Mouse (Mus musculus) stomach, embryonic 14.5 days (tissue): ENCODE measurements around the gene Glb1l. TPM values are rescaled to one million over a fixed set of nuclear protein-coding genes. Genes with fewer than 3 reads are reported as not detected.

Experiments
- ATAC-seq: fragments of 200-750 bp; cut with Nextera tagmentation; 2 replicates; pipeline ENCODE4 v1.8.0; 2017; ENCODE audit warnings: low read depth, moderate TSS enrichment; ENCODE audit not compliant: insufficient number of reproducible peaks, insufficient read depth, low FRiP score
- H3K27ac ChIP-seq: fragments of 300-500 bp; sonication (generic); 2 replicates; pipeline ENCODE4 v1.5.1; 2014; ENCODE audit warnings: mild to moderate bottlenecking, low read length, moderate library complexity, mixed read lengths
- H3K27me3 ChIP-seq: fragments of 300-500 bp; sonication (generic); 2 replicates; pipeline ENCODE4 v1.6.1; 2014; ENCODE audit warnings: low read length, control low read depth, mixed read lengths; ENCODE audit not compliant: control insufficient read depth, insufficient read depth
- H3K36me3 ChIP-seq: fragments of 300-500 bp; sonication (generic); 2 replicates; pipeline ENCODE4 v1.6.1; 2014; ENCODE audit warnings: mild to moderate bottlenecking, control low read depth, low read length, moderate library complexity, mixed read lengths; ENCODE audit not compliant: control insufficient read depth, insufficient read depth
- H3K4me1 ChIP-seq: fragments of 300-500 bp; sonication (generic); 2 replicates; pipeline ENCODE4 v1.6.1; 2014; ENCODE audit warnings: low read length, control low read depth, mixed read lengths; ENCODE audit not compliant: control insufficient read depth, insufficient read depth
- H3K4me2 ChIP-seq: fragments of 300-500 bp; sonication (generic); replicated peaks from 2 replicates; pipeline ENCODE4 v1.6.1; 2014; ENCODE audit warnings: low read depth, low read length, control low read depth
- H3K4me3 ChIP-seq: fragments of 300-500 bp; sonication (generic); 2 replicates; pipeline ENCODE4 v1.5.1; 2014; ENCODE audit warnings: low read depth, low read length, control low read depth
- H3K9ac ChIP-seq: fragments of 300-500 bp; sonication (generic); replicated peaks from 2 replicates; pipeline ENCODE4 v1.6.1; 2014; ENCODE audit warnings: low read depth, mild to moderate bottlenecking, control low read depth, low read length, moderate library complexity, mixed read lengths
- H3K9me3 ChIP-seq: fragments of 300-500 bp; sonication (generic); 2 replicates; pipeline ENCODE4 v1.6.1; 2016; ENCODE audit warnings: low read depth, low read length, control low read depth; ENCODE audit not compliant: control insufficient read depth
- WGBS: fragments of 180-500 bp; shearing (Covaris S2); extraction: QIAGEN DNeasy Blood & Tissue Kit; methylation state at CpG from one replicate; pipeline ENCODE4 v1.1.7; 2014; 5-methylcytosine and 5-hydroxymethylcytosine counted together
- microRNA-seq: library from miRNA; unstranded; fragments of <30 nt; microRNA quantifications from one replicate; pipeline ENCODE4, GENCODE M21; 2016
- polyA plus RNA-seq: library from polyadenylated mRNA; unstranded; fragments of >200 nt; fragmentation: Nextera tagmentation; extraction: Ambion mirVana; gene quantifications from 2 replicates; pipeline ENCODE4 v1.2.1, GENCODE M21; 2014

Gene Glb1l
- polyA plus RNA-seq, 1 experiment from 2014 or later, result 22.4 TPM

- Histone ChIP-seq H3K27ac (no peak overlapping the region), H3K27me3 (no peaks in the 10 kb centered on the region), H3K9ac (no peak overlapping the region), H3K9me3 (no peaks in the 10 kb centered on the region), H3K4me2 (no peak overlapping the region), H3K36me3 (no peaks in the 10 kb centered on the region), H3K4me1 (no peaks in the 10 kb centered on the region), H3K4me3 (no peak overlapping the region)
- ATAC-seq, result no peak
- WGBS, result 69% methylated on average over 4 of the region's 4 CpGs
Measured at GRCm38 (mm10) chr1:75160256-75160617, 50.4 kb downstream of the Glb1l start.

- H3K4me1 ChIP-seq, result no peaks in the 10 kb centered on the region
- 65% methylated on average over 5 of the region's 5 CpGs for WGBS
- no peaks in the 10 kb centered on the region for H3K27me3 ChIP-seq
- ATAC-seq, result no peak
- H3K4me3 ChIP-seq, result no peak overlapping the region
- H3K27ac ChIP-seq, result no peak overlapping the region
- no peaks in the 10 kb centered on the region for H3K36me3 ChIP-seq
- no peaks in the 10 kb centered on the region for H3K9me3 ChIP-seq
- no peak overlapping the region for H3K9ac ChIP-seq
- no peak overlapping the region for H3K4me2 ChIP-seq
Measured at GRCm38 (mm10) chr1:75159540-75160255, 50.9 kb downstream of the Glb1l start.

- H3K27ac ChIP-seq, result no peak overlapping the region
- H3K9ac ChIP-seq, result no peak overlapping the region
Measured at GRCm38 (mm10) chr1:75158990-75159389, 51.6 kb downstream of the Glb1l start.

GRCm38 (mm10) chr1:75155837-75156236, 54.8 kb downstream of the Glb1l start:
- Histone ChIP-seq H3K27me3 (no peaks in the 10 kb centered on the region), H3K9ac (no peak overlapping the region), H3K4me3 (no peak overlapping the region), H3K4me1 (no peaks in the 10 kb centered on the region), H3K9me3 (no peaks in the 10 kb centered on the region), H3K36me3 (no peaks in the 10 kb centered on the region), H3K4me2 (no peak overlapping the region), H3K27ac (no peak overlapping the region)
- no peak for ATAC-seq
- 38% methylated on average over 3 of the region's 3 CpGs for WGBS

More at GRCm38 (mm10) chr1:75158990-75159389, 51.6 kb downstream of the Glb1l start:
- Histone ChIP-seq H3K4me3 (no peak overlapping the region), H3K4me2 (no peak overlapping the region), H3K4me1 (no peaks in the 10 kb centered on the region), H3K36me3 (no peaks in the 10 kb centered on the region), H3K9me3 (no peaks in the 10 kb centered on the region), H3K27me3 (no peaks in the 10 kb centered on the region)
- ATAC-seq, result no peak

DNA sequence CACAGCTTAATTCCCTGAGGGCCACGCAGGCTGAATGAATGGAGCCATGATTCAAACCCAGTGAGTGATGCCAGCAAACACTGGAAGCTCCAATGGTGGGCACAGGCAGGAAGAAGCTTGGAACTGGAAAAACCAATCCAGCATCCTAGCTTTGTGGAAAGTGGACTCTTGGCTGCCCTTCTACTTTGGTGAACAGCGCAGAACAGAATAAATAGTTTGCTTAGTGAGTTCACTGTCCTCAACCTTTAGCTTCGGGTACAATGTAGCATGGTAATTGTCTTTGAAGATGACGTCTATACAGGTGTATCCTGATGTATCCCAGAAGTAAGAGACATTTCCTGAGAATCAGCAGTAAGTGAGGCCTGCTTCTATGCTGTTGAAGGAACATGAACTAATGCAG, 61.9 kb downstream of the Glb1l start:
- peaks cover 37% of the 10 kb centered on the region for H3K36me3 ChIP-seq
- H3K4me1 ChIP-seq, result peaks cover 5% of the 10 kb centered on the region; the same call in 1 of the 2 replicates
- no peak for ATAC-seq
- no peaks in the 10 kb centered on the region for H3K9me3 ChIP-seq
- H3K27me3 ChIP-seq, result no peaks in the 10 kb centered on the region
- H3K9ac ChIP-seq, result no peak overlapping the region
- 88% methylated on average over 4 of the region's 4 CpGs for WGBS
- H3K27ac ChIP-seq, result no peak overlapping the region
- H3K4me3 ChIP-seq, result no peak overlapping the region
- H3K4me2 ChIP-seq, result no peak overlapping the region

Small RNA genes within 50 kb of the gene (microRNA-seq; reads per million reads assigned to microRNA genes)
- not detected for gene Gm27943

Other genes with a start within 250 kb of the Glb1l start
- gene Nhej1, start 85.6 kb downstream of the Glb1l start, polyA plus RNA-seq, result 7.2 and 9.7 TPM in 2 replicates
- 0.42 and 0.91 TPM in 2 replicates for gene Slc23a3, start 76.9 kb downstream of the Glb1l start, polyA plus RNA-seq
- 37.1 and 40.5 TPM in 2 replicates for gene Cnppd1, start 68.1 kb downstream of the Glb1l start, polyA plus RNA-seq
- 47.7 and 51.8 TPM in 2 replicates for gene Retreg2, start 68.0 kb downstream of the Glb1l start, polyA plus RNA-seq
- 41.0 and 43.4 TPM in 2 replicates for gene Zfand2b, start 42.2 kb downstream of the Glb1l start, polyA plus RNA-seq
- gene Abcb6, start 30.4 kb downstream of the Glb1l start, polyA plus RNA-seq, result 12.9 and 19.4 TPM in 2 replicates
- gene Ankzf1, start 18.7 kb downstream of the Glb1l start, polyA plus RNA-seq, result 22.1 and 23.0 TPM in 2 replicates
- gene Atg9a, start 18.6 kb downstream of the Glb1l start, polyA plus RNA-seq, result 23.2 and 27.2 TPM in 2 replicates
- gene Stk16, start within 50 bp of the Glb1l start, polyA plus RNA-seq, result 123 TPM in 2 replicates
- 59.9 and 69.1 TPM in 2 replicates for gene Tuba4a, start 9.1 kb upstream of the Glb1l start, polyA plus RNA-seq
- not detected in 2 replicates for gene A630095N17Rik, start 21.3 kb upstream of the Glb1l start, polyA plus RNA-seq
- 14.3 and 14.4 TPM in 2 replicates for gene Dnajb2, start 25.6 kb upstream of the Glb1l start, polyA plus RNA-seq
- gene Ptprn, start 53.7 kb upstream of the Glb1l start, polyA plus RNA-seq, result 2.4 and 2.9 TPM in 2 replicates
- 8.1 and 9.8 TPM in 2 replicates for gene Resp18, start 67.6 kb upstream of the Glb1l start, polyA plus RNA-seq
- gene Dnpep, start 107.2 kb upstream of the Glb1l start, polyA plus RNA-seq, result 126 and 127 TPM in 2 replicates
- 43.7 and 51.0 TPM in 2 replicates for gene Des, start 149.5 kb upstream of the Glb1l start, polyA plus RNA-seq
- 53.8 and 54.9 TPM in 2 replicates for gene Speg, start 164.5 kb upstream of the Glb1l start, polyA plus RNA-seq
- gene Gmppa, start 225.1 kb upstream of the Glb1l start, polyA plus RNA-seq, result 75.2 and 84.5 TPM in 2 replicates
- 0.16 and 0.25 TPM in 2 replicates for gene Asic4, start 239.6 kb upstream of the Glb1l start, polyA plus RNA-seq